Mouse (Mus musculus) lung, adult 2 months (tissue): ENCODE data around the gene Mad1l1.

Source experiments
- CTCF ChIP-seq: fragments of 200-500 bp; IDR thresholded peaks from 2 replicates; pipeline ENCODE4 v1.5.1; 2011; ENCODE audit warnings: mild to moderate bottlenecking, low read length, control low read depth; ENCODE audit not compliant: insufficient read depth
- POLR2A ChIP-seq: fragments of 200-500 bp; IDR thresholded peaks from 2 replicates; pipeline ENCODE4 v1.6.1; 2011; ENCODE audit warnings: low read depth, mild to moderate bottlenecking, control low read depth, low read length, borderline replicate concordance; ENCODE audit errors: extremely low read depth

- TF ChIP-seq CTCF (no peak), POLR2A (no peak)
Measured at GRCm38 (mm10) chr5:140087242-140087641, 234.1 kb downstream of the Mad1l1 start.
